Mouse (Mus musculus) liver, postnatal 0 days (tissue): ENCODE measurements at regions not wholly inside any gene's neighbourhood (a gene's known extent, or its start where the extent isn't known, plus 50 kb on each side); places are given as distances from the start of the nearest gene placed in this dataset.
A peak's percentile ranks its signal among the peaks of the same experiment; 100 is the strongest.

Source experiments
- ATAC-seq: fragments of 200-750 bp; cut with Nextera tagmentation; 2 replicates; pipeline ENCODE4 v1.8.0; 2017; ENCODE audit warnings: mild to moderate bottlenecking, moderate library complexity
- DNase-seq: peaks from one replicate; pipeline ENCODE4 v3.0.0-alpha.2; 2016
- H3K27ac ChIP-seq: fragments of 300-500 bp; sonication (generic); 2 replicates; pipeline ENCODE4 v1.5.1; 2014; ENCODE audit warnings: antibody characterized with exemption, moderate library complexity, mild to moderate bottlenecking, low read depth
- H3K27me3 ChIP-seq: fragments of 300-500 bp; sonication (generic); 2 replicates; pipeline ENCODE4 v1.6.1; 2014; ENCODE audit warnings: low read length, control low read depth, mixed read lengths; ENCODE audit not compliant: insufficient read depth
- H3K36me3 ChIP-seq: fragments of 300-500 bp; sonication (generic); replicated peaks from 2 replicates; pipeline ENCODE4 v1.6.1; 2014; ENCODE audit warnings: mild to moderate bottlenecking, control low read depth, low read length, moderate library complexity, mixed read lengths; ENCODE audit not compliant: insufficient read depth
- H3K4me1 ChIP-seq: fragments of 300-500 bp; sonication (generic); 2 replicates; pipeline ENCODE4 v1.6.1; 2014; ENCODE audit warnings: antibody characterized with exemption, mild to moderate bottlenecking, control low read depth; ENCODE audit not compliant: insufficient read depth
- H3K4me2 ChIP-seq: fragments of 300-500 bp; sonication (generic); 2 replicates; pipeline ENCODE4 v1.6.1; 2014; ENCODE audit warnings: low read depth, mild to moderate bottlenecking, low read length, moderate library complexity, mixed read lengths
- H3K4me3 ChIP-seq: fragments of 300-500 bp; sonication (generic); 2 replicates; pipeline ENCODE4 v1.5.1; 2014; ENCODE audit warnings: low read depth, low read length
- H3K9ac ChIP-seq: fragments of 300-500 bp; sonication (generic); replicated peaks from 2 replicates; pipeline ENCODE4 v1.6.1; 2014; ENCODE audit warnings: mild to moderate bottlenecking, moderate library complexity
- H3K9me3 ChIP-seq: fragments of 300-500 bp; sonication (generic); 2 replicates; pipeline ENCODE4 v1.6.1; 2016; ENCODE audit warnings: mild to moderate bottlenecking, control low read depth, low read length, mixed read lengths
- CTCF ChIP-seq: sonication (generic); IDR thresholded peaks from 2 replicates; pipeline ENCODE4 v1.5.1; 2016; ENCODE audit warnings: antibody characterized with exemption, low read depth
- EP300 ChIP-seq: IDR thresholded peaks from 2 replicates; pipeline ENCODE4 v1.6.1; 2016; ENCODE audit warnings: antibody characterized with exemption, low read depth, mild to moderate bottlenecking
- WGBS: fragments of 180-500 bp; shearing (Covaris S2); extraction: QIAGEN DNeasy Blood & Tissue Kit; methylation state at CpG from one replicate; pipeline ENCODE4 v1.1.7; 2014; ENCODE audit not compliant: insufficient replicate concordance; 5-methylcytosine and 5-hydroxymethylcytosine counted together

DNA sequence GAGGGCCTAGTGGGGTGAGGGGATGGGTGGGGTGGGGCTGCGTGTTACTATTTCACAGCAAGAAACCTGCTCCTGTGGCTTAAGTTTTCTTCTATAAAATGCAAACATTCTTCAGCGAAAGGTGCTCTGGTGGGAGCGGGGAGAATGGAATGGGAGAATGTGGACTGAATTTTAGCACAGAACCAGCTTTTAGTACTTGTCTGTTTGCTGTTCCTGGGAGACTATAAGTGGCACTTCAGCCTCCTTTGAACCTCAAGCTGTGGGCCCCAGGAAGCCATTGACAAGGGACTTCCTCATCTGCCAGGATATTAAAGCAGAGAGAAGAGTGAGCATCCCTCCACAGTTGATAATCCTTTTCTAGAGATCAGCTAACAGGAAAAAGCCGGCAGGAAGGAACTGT, 580.2 kb downstream of the Zfp706 start:
- no peak for TF ChIP-seq CTCF
- no peak for TF ChIP-seq EP300
- H3K27me3 ChIP-seq: no peaks in the 10 kb centered on the region
- no peak for ATAC-seq
- WGBS: 50% methylated on average over 4 of the region's 4 CpGs
- H3K4me1 ChIP-seq: 0 out of 2 replicates have a peak, but pooled peaks cover 2% of the 10 kb centered on the region
- H3K4me3 ChIP-seq: no peak overlapping the region
- H3K9me3 ChIP-seq: no peaks in the 10 kb centered on the region
- no peak overlapping the region for H3K27ac ChIP-seq
- DNase-seq: no peak
- no peak overlapping the region for H3K4me2 ChIP-seq
- H3K36me3 ChIP-seq: no peaks in the 10 kb centered on the region
- no peak overlapping the region for H3K9ac ChIP-seq

DNA sequence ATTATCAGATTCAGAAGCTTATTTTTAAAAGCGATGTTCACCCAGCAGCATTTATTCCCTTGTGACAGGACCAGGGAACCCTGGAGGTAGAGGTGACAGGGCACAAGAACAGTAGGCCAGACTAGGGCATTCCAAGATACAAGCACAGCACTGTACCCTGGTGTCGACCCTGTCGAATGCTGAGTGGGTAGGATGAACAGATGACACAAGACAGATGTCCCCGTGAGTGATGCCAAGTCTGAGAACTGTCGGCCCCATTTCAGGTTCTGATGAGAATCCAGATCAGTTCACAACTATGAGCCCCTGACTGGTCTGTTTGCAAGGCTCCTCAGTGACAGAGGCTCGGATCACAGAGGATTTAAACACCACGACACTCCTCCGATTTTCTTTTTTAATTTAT, 581.7 kb downstream of the Zfp706 start:
- H3K4me3 ChIP-seq: no peak overlapping the region
- ATAC-seq (no peak), DNase-seq (no peak)
- WGBS: 80% methylated on average over 8 of the region's 8 CpGs
- no peaks in the 10 kb centered on the region for H3K4me1 ChIP-seq
- no peaks in the 10 kb centered on the region for H3K27me3 ChIP-seq
- no peak for TF ChIP-seq CTCF
- TF ChIP-seq EP300: no peak
- no peak overlapping the region for H3K9ac ChIP-seq
- H3K36me3 ChIP-seq: no peaks in the 10 kb centered on the region
- no peak overlapping the region for H3K27ac ChIP-seq
- H3K4me2 ChIP-seq: no peak overlapping the region
- H3K9me3 ChIP-seq: no peaks in the 10 kb centered on the region

DNA sequence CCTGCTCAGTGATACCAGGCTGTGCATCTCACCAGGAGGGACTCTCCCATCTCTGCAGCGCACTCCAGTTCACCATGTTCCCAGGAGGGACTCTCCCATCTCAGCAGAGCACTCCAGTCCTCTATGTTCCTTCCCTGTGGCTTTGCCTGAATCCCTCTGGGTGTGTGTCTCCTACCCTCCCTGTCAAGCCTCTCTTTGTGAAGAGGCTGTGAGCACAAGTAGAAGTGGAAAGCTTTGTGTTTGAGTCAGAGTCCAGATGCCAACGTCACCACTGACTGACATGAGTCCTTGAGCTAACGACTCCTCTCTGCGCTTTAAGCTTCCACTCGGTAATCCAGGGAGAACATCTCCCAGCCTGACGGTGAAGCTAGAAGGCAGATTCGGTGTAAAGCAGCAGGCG, 583.5 kb downstream of the Zfp706 start:
- Histone ChIP-seq H3K27me3 (no peaks in the 10 kb centered on the region), H3K9me3 (no peaks in the 10 kb centered on the region), H3K9ac (no peak overlapping the region), H3K36me3 (no peaks in the 10 kb centered on the region), H3K4me1 (peaks cover 5% of the 10 kb centered on the region), H3K4me3 (no peak overlapping the region), H3K27ac (no peak overlapping the region), H3K4me2 (no peak overlapping the region)
- TF ChIP-seq EP300 (no peak), CTCF (no peak)
- ATAC-seq (no peak), DNase-seq (no peak)
- 90% methylated on average over 8 of the region's 8 CpGs for WGBS

- H3K9me3 ChIP-seq: no peaks in the 10 kb centered on the region
- no peaks in the 10 kb centered on the region for H3K36me3 ChIP-seq
- no peak for DNase-seq
- no peaks in the 10 kb centered on the region for H3K27me3 ChIP-seq
- TF ChIP-seq EP300 (no peak), CTCF (no peak)
- ATAC-seq: no peak
- H3K27ac ChIP-seq: no peak overlapping the region
- H3K9ac ChIP-seq: no peak overlapping the region
- H3K4me2 ChIP-seq: no peak overlapping the region
- no peak overlapping the region for H3K4me3 ChIP-seq
- H3K4me1 ChIP-seq: peaks cover 5% of the 10 kb centered on the region
- WGBS: 60% methylated on average over 3 of the region's 3 CpGs
Observed at GRCm38 (mm10) chr15:36422781-36423180, 584.8 kb downstream of the Zfp706 start.

- ATAC-seq (peak; percentile 36; the same call in 1 of the 2 replicates), DNase-seq (peak; percentile 23)
- Histone ChIP-seq H3K27ac (peak overlapping the region; percentile 52; the same call in 1 of the 2 replicates), H3K9me3 (no peaks in the 10 kb centered on the region), H3K4me3 (no peak overlapping the region), H3K9ac (no peak overlapping the region), H3K36me3 (no peaks in the 10 kb centered on the region), H3K4me2 (no peak overlapping the region), H3K4me1 (peaks cover 5% of the 10 kb centered on the region), H3K27me3 (no peaks in the 10 kb centered on the region)
- TF ChIP-seq EP300 (no peak), CTCF (no peak)
- 64% methylated on average over 7 of the region's 7 CpGs for WGBS
Observed at GRCm38 (mm10) chr15:36419943-36420480, 587.6 kb downstream of the Zfp706 start.

DNA sequence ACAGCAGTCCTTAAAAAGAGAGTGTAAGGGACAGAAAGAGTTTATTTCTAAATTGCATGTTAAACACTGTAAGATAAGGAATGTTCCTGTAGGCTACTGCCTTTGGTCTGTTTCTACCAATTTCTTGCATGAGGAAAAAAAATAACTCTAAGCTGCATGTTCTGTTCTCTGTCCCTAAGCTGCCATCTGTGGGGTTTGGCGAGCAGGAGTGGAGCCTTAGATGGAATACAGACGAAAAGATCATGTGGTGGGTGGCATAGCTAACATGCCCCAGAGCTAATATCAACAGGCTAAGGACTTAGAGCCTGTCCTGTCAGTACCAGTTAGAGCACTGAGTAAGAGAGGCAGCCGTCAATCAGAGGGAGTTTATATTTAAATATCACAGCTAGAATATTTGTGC, 590.1 kb downstream of the Zfp706 start:
- no peak for TF ChIP-seq EP300
- Histone ChIP-seq H3K36me3 (no peaks in the 10 kb centered on the region), H3K27me3 (no peaks in the 10 kb centered on the region), H3K27ac (no peak overlapping the region), H3K4me2 (no peak overlapping the region), H3K4me1 (peaks cover 5% of the 10 kb centered on the region), H3K4me3 (no peak overlapping the region), H3K9me3 (no peaks in the 10 kb centered on the region), H3K9ac (no peak overlapping the region)
- DNase-seq (no peak), ATAC-seq (no peak)
- WGBS: 73% methylated on average over 3 of the region's 3 CpGs
